29 mouse cellular contexts compared by ENCODE assay signal in the genomic region with DNA sequence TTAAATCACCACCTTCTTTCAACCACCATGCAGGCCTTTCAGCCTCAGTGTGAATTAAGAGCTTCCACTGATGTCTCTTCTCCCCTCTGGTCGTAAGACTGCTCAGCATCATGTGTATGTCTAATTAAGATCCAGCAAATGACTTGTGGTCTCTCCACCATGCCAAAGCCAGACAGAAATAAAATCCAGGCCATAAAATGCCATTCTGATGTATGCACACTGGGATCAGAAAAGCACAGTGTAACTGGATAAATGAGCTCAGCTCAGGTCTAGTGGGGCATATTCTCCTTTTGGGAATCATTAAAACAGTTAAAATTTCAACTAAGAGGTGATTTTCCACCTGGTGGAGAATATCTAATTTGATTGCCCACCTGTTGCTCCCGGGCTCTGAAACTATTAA.
DNase-seq lines count a peak whose midpoint lies in the region; ATAC-seq and TF ChIP-seq lines count a peak whose summit lies in the region.
"Had no signal": no experiment of that assay in that cellular context is flagged by ENCODE, and none has a peak within 500 bp of the region (broad histone marks: within the 10 kb centered on the region; RNA-seq: fewer than 3 reads in every experiment).

No protein-coding gene starts in this region.

- no peaks in the 10 kb centered on the region for H3K9me3 ChIP-seq in kidney, embryonic 14.5 days (ENCODE audit: control insufficient read depth, low read length)
- no peaks in the 10 kb centered on the region for H3K9me3 ChIP-seq in kidney, postnatal 0 days (replicated peaks; ENCODE audit: low read length)
- no peaks in the 10 kb centered on the region for H3K9me3 ChIP-seq in limb, embryonic 13.5 days
- H3K9me3 ChIP-seq: embryonic facial prominence, embryonic 10.5 days; embryonic facial prominence, embryonic 13.5 days; forebrain, embryonic 10.5 days; forebrain, embryonic 13.5 days; heart, embryonic 10.5 days; heart, embryonic 13.5 days; hindbrain, embryonic 13.5 days had no signal

- DNase-seq in kidney, adult 9 months = no peak
- DNase-seq in kidney, postnatal 0 days (ENCODE audit: low spot score) = peak; percentile 23
- DNase-seq in kidney, adult 2 months = no peak
- DNase-seq in ovary, postnatal 14 days (ENCODE audit: low spot score) = no peak
- no peak for DNase-seq in cerebellum, postnatal 10 days
- DNase-seq: adrenal gland, adult 2 months; adrenal gland, postnatal 14 days; cerebellum, adult 11 months; cerebellum, adult 2 months; cerebellum, adult 9-11 months; cerebellum, postnatal 36 days; embryo, embryonic 11 days; gastrocnemius, postnatal 10 days; gastrocnemius, postnatal 36 days; heart, adult 2 months; heart, postnatal 14 days; heart, postnatal 4 days had no signal

- H3K4me3 ChIP-seq in kidney, embryonic 14.5 days (ENCODE audit: low read length) = no peak overlapping the region
- H3K4me3 ChIP-seq in kidney, postnatal 0 days (replicated peaks; ENCODE audit: low read depth, low read length) = no peak overlapping the region
- H3K4me3 ChIP-seq in kidney, adult 2 months (ENCODE audit: insufficient read depth, low read depth, low read length) = no peak overlapping the region
- H3K4me3 ChIP-seq in embryonic fibroblast, embryonic 13.5 days (ENCODE audit: insufficient read depth, low read length) = no peak overlapping the region
- no peak overlapping the region for H3K4me3 ChIP-seq in limb, embryonic 13.5 days
- H3K4me3 ChIP-seq: embryonic facial prominence, embryonic 10.5 days; embryonic facial prominence, embryonic 13.5 days; forebrain, embryonic 10.5 days; forebrain, embryonic 13.5 days; heart, adult 2 months; heart, embryonic 10.5 days; heart, embryonic 13.5 days; hindbrain, embryonic 13.5 days had no signal

- H3K9ac ChIP-seq in kidney, embryonic 14.5 days (ENCODE audit: low read depth, low read length) = no peak overlapping the region
- H3K9ac ChIP-seq in kidney, postnatal 0 days (ENCODE audit: low read depth, low read length) = no peak overlapping the region
- H3K9ac ChIP-seq in limb, embryonic 13.5 days = no peak overlapping the region
- H3K9ac ChIP-seq: embryonic facial prominence, embryonic 13.5 days; forebrain, embryonic 13.5 days; heart, embryonic 13.5 days; hindbrain, embryonic 13.5 days had no signal

- 37% methylated on average over 2 of the region's 2 CpGs for WGBS in kidney, embryonic 14.5 days
- WGBS in kidney, postnatal 0 days = 30% methylated on average over 2 of the region's 2 CpGs
- WGBS in kidney, adult 2 months = 26% methylated on average over 2 of the region's 2 CpGs
- WGBS in limb, embryonic 13.5 days = 31% methylated on average over 2 of the region's 2 CpGs

- TF ChIP-seq CTCF in kidney, postnatal 0 days (IDR thresholded peaks at IDR 0.05; ENCODE audit: low read depth) = no peak
- no peak for TF ChIP-seq CTCF in kidney, adult 2 months (conservative IDR thresholded peaks at IDR 0.05; ENCODE audit: insufficient read depth, insufficient read length, low read depth, low read length)
- no peak for TF ChIP-seq CTCF in embryonic fibroblast, embryonic 13.5 days (IDR thresholded peaks at IDR 0.05; ENCODE audit: borderline replicate concordance, insufficient read depth, low read length)

- no peaks in the 10 kb centered on the region for H3K36me3 ChIP-seq in kidney, embryonic 14.5 days (ENCODE audit: control insufficient read depth, insufficient read depth, low read length)
- H3K36me3 ChIP-seq in kidney, postnatal 0 days (ENCODE audit: insufficient read depth, low read length) = no peaks in the 10 kb centered on the region
- no peaks in the 10 kb centered on the region for H3K36me3 ChIP-seq in kidney, adult 2 months (ENCODE audit: control insufficient read depth, insufficient read depth, low read length)
- no peaks in the 10 kb centered on the region for H3K36me3 ChIP-seq in limb, embryonic 13.5 days
- H3K36me3 ChIP-seq: embryonic facial prominence, embryonic 10.5 days; embryonic facial prominence, embryonic 13.5 days; forebrain, embryonic 10.5 days; heart, embryonic 10.5 days; heart, embryonic 13.5 days; hindbrain, embryonic 13.5 days had no signal

- no peak for TF ChIP-seq POLR2A in kidney, adult 2 months (IDR thresholded peaks at IDR 0.05; ENCODE audit: low read depth, low read length)
- TF ChIP-seq POLR2A in embryonic fibroblast, embryonic 13.5 days (IDR thresholded peaks at IDR 0.05; ENCODE audit: low read depth, low read length) = no peak

- H3K27ac ChIP-seq in kidney, embryonic 14.5 days (ENCODE audit: low read depth, low read length) = no peak overlapping the region
- no peak overlapping the region for H3K27ac ChIP-seq in kidney, postnatal 0 days
- H3K27ac ChIP-seq in kidney, adult 2 months (ENCODE audit: insufficient read depth, low read depth, low read length) = no peak overlapping the region
- 0 out of 2 replicates have a peak overlapping the region, but pooled peaks have one; percentile 26 for H3K27ac ChIP-seq in embryonic fibroblast, embryonic 13.5 days (ENCODE audit: insufficient read depth, low read length)
- H3K27ac ChIP-seq in limb, embryonic 13.5 days = no peak overlapping the region
- H3K27ac ChIP-seq: embryonic facial prominence, embryonic 10.5 days; embryonic facial prominence, embryonic 13.5 days; forebrain, embryonic 10.5 days; forebrain, embryonic 13.5 days; heart, adult 2 months; heart, embryonic 10.5 days; heart, embryonic 13.5 days; hindbrain, embryonic 13.5 days had no signal

- ATAC-seq in kidney, embryonic 14.5 days (ENCODE audit: low FRiP score, low TSS enrichment) = peak; percentile 71
- no peak for ATAC-seq in kidney, postnatal 0 days (replicated peaks; ENCODE audit: low FRiP score, low read depth)
- peak; percentile 11; the same call in 1 of the 2 replicates for ATAC-seq in limb, embryonic 13.5 days (ENCODE audit: low FRiP score, low read depth)
- ATAC-seq: CD4-positive, CD25-positive, alpha-beta regulatory T cell, adult 4 months; forebrain, embryonic 13.5 days; forebrain, embryonic 16.5 days had no signal

- no peaks in the 10 kb centered on the region for H3K27me3 ChIP-seq in kidney, embryonic 14.5 days (ENCODE audit: control insufficient read depth, insufficient read depth, low read length)
- H3K27me3 ChIP-seq in kidney, postnatal 0 days (ENCODE audit: insufficient read depth, low read length) = no peaks in the 10 kb centered on the region
- no peaks in the 10 kb centered on the region for H3K27me3 ChIP-seq in kidney, adult 2 months (replicated peaks; ENCODE audit: control insufficient read depth, insufficient read depth, low read length)
- H3K27me3 ChIP-seq in limb, embryonic 13.5 days = no peaks in the 10 kb centered on the region
- H3K27me3 ChIP-seq: embryonic facial prominence, embryonic 13.5 days; forebrain, embryonic 13.5 days; heart, embryonic 13.5 days; hindbrain, embryonic 13.5 days had no signal

- H3K4me2 ChIP-seq in kidney, embryonic 14.5 days (replicated peaks; ENCODE audit: low read depth, low read length) = no peak overlapping the region
- no peak overlapping the region for H3K4me2 ChIP-seq in kidney, postnatal 0 days (ENCODE audit: low read length)
- no peak overlapping the region for H3K4me2 ChIP-seq in limb, embryonic 13.5 days (replicated peaks)
- H3K4me2 ChIP-seq: embryonic facial prominence, embryonic 13.5 days; forebrain, embryonic 13.5 days; heart, embryonic 13.5 days; hindbrain, embryonic 13.5 days had no signal

- no peaks in the 10 kb centered on the region; the same call in 1 of the 2 replicates for H3K4me1 ChIP-seq in kidney, embryonic 14.5 days (ENCODE audit: control insufficient read depth, insufficient read depth, low read length)
- H3K4me1 ChIP-seq in kidney, postnatal 0 days (replicated peaks; ENCODE audit: insufficient read depth, low read length) = no peaks in the 10 kb centered on the region
- no peaks in the 10 kb centered on the region for H3K4me1 ChIP-seq in kidney, adult 2 months (ENCODE audit: control insufficient read depth, insufficient read depth, low read length)
- peaks cover 6% of the 10 kb centered on the region for H3K4me1 ChIP-seq in embryonic fibroblast, embryonic 13.5 days (ENCODE audit: control insufficient read depth, insufficient read depth, low read length)
- no peaks in the 10 kb centered on the region for H3K4me1 ChIP-seq in limb, embryonic 13.5 days
- H3K4me1 ChIP-seq: embryonic facial prominence, embryonic 10.5 days; embryonic facial prominence, embryonic 13.5 days; forebrain, embryonic 13.5 days; heart, embryonic 10.5 days; heart, embryonic 13.5 days; hindbrain, embryonic 13.5 days had no signal
